Mouse (Mus musculus) G1E (cell line): ENCODE measurements around the gene Tmem63a. TPM values are rescaled to one million over a fixed set of nuclear protein-coding genes. Genes with fewer than 3 reads are reported as not detected.

Source experiments
- ATAC-seq: 2 replicates; pipeline ENCODE4 v1.8.0; 2016; ENCODE audit warnings: mild to moderate bottlenecking; ENCODE audit not compliant: insufficient number of reproducible peaks, poor library complexity, low FRiP score, severe bottlenecking; ENCODE audit errors: extremely low read depth
- DNase-seq: peaks from one replicate; pipeline ENCODE4 v3.0.0; 2012; ENCODE audit warnings: low spot score
- H3K27me3 ChIP-seq: 2 replicates; pipeline ENCODE4 v1.6.1; 2012; ENCODE audit warnings: mild to moderate bottlenecking, low read length, inconsistent platforms; ENCODE audit not compliant: insufficient read depth
- H3K36me3 ChIP-seq: replicated peaks from 2 replicates; pipeline ENCODE3; 2012; ENCODE audit warnings: mild to moderate bottlenecking, inconsistent platforms
- H3K4me1 ChIP-seq: 2 replicates; pipeline ENCODE4 v1.6.1; 2012; ENCODE audit warnings: low read depth, low read length, inconsistent platforms, mixed read lengths; ENCODE audit not compliant: insufficient read depth
- H3K4me3 ChIP-seq: 2 replicates; pipeline ENCODE4 v1.5.1; 2012; ENCODE audit warnings: low read depth, mild to moderate bottlenecking, inconsistent platforms, low read length, moderate library complexity, mixed read lengths
- H3K9me3 ChIP-seq: replicated peaks from 2 replicates; pipeline ENCODE4 v1.6.1; 2012; ENCODE audit warnings: inconsistent platforms
- CTCF ChIP-seq: IDR thresholded peaks from 2 replicates; pipeline ENCODE4 v1.5.1; 2012; ENCODE audit warnings: low read depth, low read length, inconsistent platforms, mixed read lengths
- GATA1 ChIP-seq: IDR thresholded peaks from 2 replicates; pipeline ENCODE4 v1.6.1; 2012; ENCODE audit warnings: borderline replicate concordance, low read length, inconsistent platforms, mixed read lengths
- GATA2 ChIP-seq: IDR thresholded peaks from 2 replicates; pipeline ENCODE4 v1.6.1; 2012; ENCODE audit warnings: low read depth, low read length, inconsistent platforms, borderline replicate concordance
- POLR2AphosphoS5 ChIP-seq: IDR thresholded peaks from 2 replicates; pipeline ENCODE4 v1.6.1; 2012; ENCODE audit warnings: low read depth, low read length, inconsistent platforms; ENCODE audit not compliant: insufficient replicate concordance
- TAL1 ChIP-seq: conservative IDR thresholded peaks from 2 replicates; pipeline ENCODE4 v1.6.1; 2012; ENCODE audit warnings: low read depth, low read length, inconsistent platforms, mixed read lengths
- polyA plus RNA-seq: library from polyadenylated mRNA; stranded (reverse); fragments of >175 nt; gene quantifications from 2 replicates; pipeline ENCODE4 v1.2.3, GENCODE M21; 2012
- total RNA-seq, 2 experiments: library from RNA; stranded (forward) in 1 of 2; stranded (reverse) in 1 of 2; fragments of 200-1000 nt in 1 of 2; fragments of >200 nt in 1 of 2; fragmentation: Nextera tagmentation in 1 of 2; gene quantifications; 2 replicates each; pipeline ENCODE4 v1.2.3; 2014 to 2017

Tmem63a gene
- total and polyA plus RNA-seq, 3 experiments: 2.8 to 3.2 (median 2.8) TPM

GRCm38 (mm10) chr1:180911653-180912287 lies 30.4 kb upstream of the Tmem63a start:
- peaks cover 66% of the 10 kb centered on the region for H3K4me1 ChIP-seq
- H3K27me3 ChIP-seq: peaks cover 7% of the 10 kb centered on the region; the same call in 1 of the 2 replicates
- H3K4me3 ChIP-seq: peak overlapping the region; percentile 51; the same call in 1 of the 2 replicates
- DNase-seq (no peak), ATAC-seq (no peak)
- TF ChIP-seq POLR2AphosphoS5 (no peak), GATA1 (no peak), GATA2 (no peak), CTCF (no peak), TAL1 (no peak)
- no peaks in the 10 kb centered on the region; the same call in 1 of the 2 replicates for H3K9me3 ChIP-seq
- H3K36me3 ChIP-seq: peaks cover 30% of the 10 kb centered on the region

- Histone ChIP-seq H3K9me3 (no peaks in the 10 kb centered on the region; the same call in 1 of the 2 replicates), H3K4me3 (0 out of 2 replicates have a peak overlapping the region, but pooled peaks have one; percentile 7), H3K27me3 (peaks cover 7% of the 10 kb centered on the region; the same call in 1 of the 2 replicates), H3K4me1 (peaks cover 61% of the 10 kb centered on the region), H3K36me3 (peaks cover 20% of the 10 kb centered on the region)
- no peak for ATAC-seq
- no peak for TF ChIP-seq GATA1
- no peak for DNase-seq
These were observed 29.4 kb upstream of the Tmem63a start for GRCm38 (mm10) chr1:180912792-180913191.

- H3K9me3 ChIP-seq: no peaks in the 10 kb centered on the region; the same call in 1 of the 2 replicates
- H3K4me1 ChIP-seq: peaks cover 51% of the 10 kb centered on the region
- no peak for ATAC-seq
- H3K27me3 ChIP-seq: peaks cover 8% of the 10 kb centered on the region; the same call in 1 of the 2 replicates
- TF ChIP-seq POLR2AphosphoS5 (no peak), TAL1 (no peak), GATA1 (no peak), CTCF (no peak)
- H3K4me3 ChIP-seq: no peak overlapping the region
- no peak for DNase-seq
- H3K36me3 ChIP-seq: peaks cover 10% of the 10 kb centered on the region
These were observed 28.3 kb upstream of the Tmem63a start for GRCm38 (mm10) chr1:180913797-180914196.

GRCm38 (mm10) chr1:180916425-180916824 lies 25.7 kb upstream of the Tmem63a start:
- ATAC-seq: no peak
- Histone ChIP-seq H3K9me3 (no peaks in the 10 kb centered on the region; the same call in 1 of the 2 replicates), H3K36me3 (no peaks in the 10 kb centered on the region), H3K27me3 (peaks cover 20% of the 10 kb centered on the region), H3K4me1 (peaks cover 49% of the 10 kb centered on the region), H3K4me3 (no peak overlapping the region; the same call in 1 of the 2 replicates)
- TF ChIP-seq CTCF (no peak), GATA1 (no peak), POLR2AphosphoS5 (no peak), TAL1 (no peak), GATA2 (no peak)
- DNase-seq: no peak

- TF ChIP-seq GATA1: no peak
- TF ChIP-seq CTCF: no peak
- no peak for TF ChIP-seq GATA2
- TF ChIP-seq POLR2AphosphoS5: no peak
- no peak for TF ChIP-seq TAL1
- H3K36me3 ChIP-seq: no peaks in the 10 kb centered on the region
- no peak overlapping the region for H3K4me3 ChIP-seq
- H3K9me3 ChIP-seq: no peaks in the 10 kb centered on the region; the same call in 1 of the 2 replicates
- H3K27me3 ChIP-seq: peaks cover 20% of the 10 kb centered on the region
- DNase-seq (no peak), ATAC-seq (no peak)
- peaks cover 45% of the 10 kb centered on the region for H3K4me1 ChIP-seq
These were observed 25.1 kb upstream of the Tmem63a start for GRCm38 (mm10) chr1:180917053-180917452.

- no peaks in the 10 kb centered on the region for H3K36me3 ChIP-seq
- ATAC-seq (no peak; the same call in 1 of the 2 replicates), DNase-seq (no peak)
- TF ChIP-seq GATA1 (no peak), CTCF (peak; percentile 81)
- H3K4me3 ChIP-seq: no peak overlapping the region
- peaks cover 39% of the 10 kb centered on the region for H3K27me3 ChIP-seq
- no peaks in the 10 kb centered on the region; the same call in 1 of the 2 replicates for H3K9me3 ChIP-seq
- H3K4me1 ChIP-seq: peaks cover 38% of the 10 kb centered on the region
These were observed 22.5 kb upstream of the Tmem63a start for GRCm38 (mm10) chr1:180919686-180920085.
